Mouse (Mus musculus): ENCODE results near the gene Cmip.

DNA sequence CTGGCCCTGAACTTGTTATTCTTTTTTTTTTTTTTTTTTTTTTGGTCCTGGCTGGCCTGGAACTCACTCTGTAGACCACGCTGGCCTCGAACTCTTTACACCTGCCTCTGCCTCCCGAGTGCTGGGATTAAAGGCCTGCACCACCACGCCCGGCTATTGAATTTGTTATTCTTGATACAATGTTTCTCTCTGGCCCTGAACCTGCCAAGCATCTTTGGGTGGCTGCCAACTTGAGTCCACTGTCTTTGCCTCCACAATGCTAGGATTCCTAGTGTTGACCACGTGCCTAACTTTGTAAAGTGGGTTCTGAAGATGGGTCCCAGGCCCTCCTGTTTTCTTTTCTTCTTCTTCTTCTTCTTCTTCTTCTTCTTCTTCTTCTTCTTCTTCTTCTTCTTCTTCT, 34.5 kb upstream of the Cmip start:
- TF ChIP-seq CTCF (IDR thresholded peaks at IDR 0.05; ENCODE audit: control insufficient read depth, insufficient read depth, low read length) (no peak), POLR2A (IDR thresholded peaks at IDR 0.05; ENCODE audit: borderline replicate concordance, control insufficient read depth, low read depth, low read length) (no peak)

Measured in bone marrow, adult 2 months (tissue).